Mouse (Mus musculus) kidney, embryonic 15.5 days (tissue): ENCODE results near the gene Ajap1. TPM values are rescaled to one million over a fixed set of nuclear protein-coding genes. Genes with fewer than 3 reads are reported as not detected.
A peak's percentile ranks its signal among the peaks of the same experiment; 100 is the strongest.

ENCODE experiments used
- ATAC-seq: fragments of 200-750 bp; cut with Nextera tagmentation; replicated peaks from 2 replicates; pipeline ENCODE4 v1.8.0; 2017; ENCODE audit warnings: moderate TSS enrichment; ENCODE audit not compliant: low FRiP score
- H3K27ac ChIP-seq: fragments of 300-500 bp; sonication (generic); 2 replicates; pipeline ENCODE4 v1.5.1; 2015; ENCODE audit warnings: mild to moderate bottlenecking, inconsistent platforms
- H3K27me3 ChIP-seq: fragments of 300-500 bp; sonication (generic); 2 replicates; pipeline ENCODE4 v1.6.1; 2015; ENCODE audit warnings: inconsistent platforms
- H3K36me3 ChIP-seq: fragments of 300-500 bp; sonication (generic); 2 replicates; pipeline ENCODE4 v1.6.1; 2015; ENCODE audit warnings: inconsistent platforms
- H3K4me1 ChIP-seq: fragments of 300-500 bp; sonication (generic); 2 replicates; pipeline ENCODE4 v1.6.1; 2015; ENCODE audit warnings: inconsistent platforms
- H3K4me2 ChIP-seq: fragments of 300-500 bp; sonication (generic); 2 replicates; pipeline ENCODE4 v1.6.1; 2015; ENCODE audit warnings: moderate library complexity, mild to moderate bottlenecking, inconsistent platforms
- H3K4me3 ChIP-seq: fragments of 300-500 bp; sonication (generic); replicated peaks from 2 replicates; pipeline ENCODE4 v1.5.1; 2015; ENCODE audit warnings: mild to moderate bottlenecking, inconsistent platforms
- H3K9ac ChIP-seq: fragments of 300-500 bp; sonication (generic); 2 replicates; pipeline ENCODE4 v1.6.1; 2015; ENCODE audit warnings: mild to moderate bottlenecking, inconsistent platforms
- H3K9me3 ChIP-seq: fragments of 300-500 bp; sonication (generic); replicated peaks from 2 replicates; pipeline ENCODE4 v1.6.1; 2016; ENCODE audit warnings: inconsistent platforms
- WGBS: fragments of 180-500 bp; shearing (Covaris S2); methylation state at CpG from one replicate; pipeline ENCODE4 v1.1.7; 2015; ENCODE audit warnings: mixed read lengths; 5-methylcytosine and 5-hydroxymethylcytosine counted together
- polyA plus RNA-seq: library from polyadenylated mRNA; unstranded; fragments of >200 nt; fragmentation: Nextera tagmentation; extraction: Ambion mirVana; gene quantifications from 2 replicates; pipeline ENCODE4 v1.2.1, GENCODE M21; 2015

Gene Ajap1
- polyA plus RNA-seq, result 2.1 and 2.6 TPM in 2 replicates

DNA sequence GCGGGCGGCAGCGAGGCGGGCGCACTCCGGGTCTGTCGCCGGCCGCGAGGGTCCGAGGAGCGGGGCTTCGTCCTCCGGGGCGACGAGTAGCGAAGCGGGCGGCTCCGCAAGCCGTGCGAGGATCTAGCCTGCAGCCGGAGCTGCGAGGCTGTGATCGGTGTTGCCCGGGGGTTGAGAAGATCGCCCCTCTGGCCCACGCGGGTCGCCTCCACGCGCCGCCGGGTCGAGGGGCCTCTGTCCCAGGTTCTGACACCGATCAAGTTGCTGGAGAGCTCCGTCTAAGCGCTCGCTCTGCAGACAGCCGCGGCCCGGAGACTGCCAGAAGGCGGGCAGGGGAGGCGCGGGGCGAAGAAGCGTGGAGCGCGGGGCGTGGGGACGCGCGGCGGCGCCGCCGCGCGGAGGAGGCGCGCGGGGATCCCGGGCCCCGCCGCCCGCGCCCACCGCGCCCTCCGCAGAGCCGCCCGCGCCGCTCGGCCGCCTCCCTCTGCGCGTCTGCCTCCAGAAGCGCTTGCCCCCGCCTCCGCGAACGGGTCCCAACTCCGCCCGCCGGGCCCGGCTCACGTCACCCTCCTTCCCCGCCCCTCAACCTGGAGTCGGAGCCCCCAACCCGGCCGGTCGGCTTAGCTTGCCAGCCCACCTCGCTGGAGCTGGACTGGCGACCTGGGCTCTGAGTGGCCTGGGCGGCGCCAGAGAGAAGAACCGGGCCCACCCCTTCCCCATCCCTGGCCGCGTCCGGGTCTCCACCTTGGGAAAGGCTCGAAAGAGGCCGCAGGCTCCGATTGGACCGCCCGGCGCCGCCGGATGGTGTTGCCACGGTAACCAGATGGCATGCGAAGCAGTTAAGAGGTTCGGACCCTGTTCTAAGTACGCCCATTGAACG, at the start of gene Ajap1:
TSS of gene Ajap1 (minus strand) at position 353 of the 880 bp plus-strand sequence.
- Histone ChIP-seq H3K9me3 (no peaks in the 10 kb centered on the region), H3K4me1 (peaks cover 39% of the 10 kb centered on the region), H3K36me3 (no peaks in the 10 kb centered on the region), H3K27ac (no peak within 1 kb of the TSS), H3K4me3 (peak within 1 kb of the TSS; percentile 53), H3K9ac (peak within 1 kb of the TSS; percentile 43), H3K4me2 (peak within 1 kb of the TSS; percentile 85), H3K27me3 (peaks cover 91% of the 10 kb centered on the region)
- under 1% methylated on average over 87 of the region's 114 CpGs for WGBS
- peak; percentile 34 for ATAC-seq

DNA sequence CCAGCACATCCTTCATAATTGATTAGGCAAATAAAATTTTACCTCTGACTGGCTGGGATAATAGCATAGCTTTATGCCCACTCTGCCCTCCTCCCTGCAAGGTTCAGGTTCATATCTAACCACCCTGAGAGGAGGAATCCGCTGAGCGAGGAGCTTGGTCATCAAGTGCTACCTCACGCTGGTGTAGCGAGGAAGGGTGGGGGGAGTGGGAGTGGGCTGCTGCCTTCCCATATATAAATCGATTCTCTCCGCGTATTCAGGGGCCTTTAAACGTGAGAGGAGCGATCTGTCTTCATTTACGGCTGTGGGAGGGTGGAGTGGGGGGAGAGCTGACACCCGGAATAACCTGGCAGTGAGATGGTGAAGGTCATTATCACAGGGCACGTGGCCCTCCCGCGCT, 47.9 kb upstream of the Ajap1 start:
- Histone ChIP-seq H3K9me3 (no peaks in the 10 kb centered on the region), H3K4me1 (no peaks in the 10 kb centered on the region), H3K27ac (no peak overlapping the region), H3K4me3 (no peak overlapping the region), H3K27me3 (peaks cover 16% of the 10 kb centered on the region), H3K4me2 (no peak overlapping the region), H3K36me3 (no peaks in the 10 kb centered on the region), H3K9ac (no peak overlapping the region)
- no peak for ATAC-seq
- WGBS, result 26% methylated on average over 14 of the region's 14 CpGs

- Histone ChIP-seq H3K9ac (no peak overlapping the region), H3K36me3 (no peaks in the 10 kb centered on the region), H3K27ac (no peak overlapping the region), H3K4me2 (no peak overlapping the region), H3K27me3 (no peaks in the 10 kb centered on the region), H3K4me3 (no peak overlapping the region), H3K9me3 (no peaks in the 10 kb centered on the region), H3K4me1 (no peaks in the 10 kb centered on the region)
- 60% methylated on average over 1 of the region's 1 CpGs for WGBS
- no peak for ATAC-seq
Observed at GRCm38 (mm10) chr4:153521601-153522000, 39.0 kb upstream of the Ajap1 start.

DNA sequence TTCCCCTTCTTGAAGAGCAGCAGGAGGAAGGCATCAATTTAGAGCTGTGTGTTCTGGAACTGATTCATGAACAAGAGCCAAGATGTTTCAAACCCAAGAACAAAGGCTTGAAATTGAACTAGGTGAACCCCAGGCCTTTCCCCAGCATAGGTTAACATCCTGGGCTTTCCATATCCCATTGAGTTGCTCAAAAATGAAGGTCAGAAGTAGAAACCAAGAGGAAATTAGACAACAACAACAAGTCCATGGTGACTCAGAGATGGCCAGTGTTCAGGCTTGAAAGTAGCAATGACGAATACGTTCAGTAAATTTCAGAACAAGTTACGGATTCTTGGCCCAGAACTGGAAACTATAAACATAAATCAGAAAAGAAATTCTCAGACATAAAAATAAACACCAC, 37.3 kb upstream of the Ajap1 start:
- Histone ChIP-seq H3K9me3 (no peaks in the 10 kb centered on the region), H3K36me3 (no peaks in the 10 kb centered on the region), H3K4me1 (0 out of 2 replicates have a peak, but pooled peaks cover 3% of the 10 kb centered on the region), H3K27me3 (no peaks in the 10 kb centered on the region), H3K9ac (no peak overlapping the region), H3K27ac (no peak overlapping the region), H3K4me3 (no peak overlapping the region), H3K4me2 (no peak overlapping the region)
- 56% methylated on average over 3 of the region's 3 CpGs for WGBS
- no peak for ATAC-seq

DNA sequence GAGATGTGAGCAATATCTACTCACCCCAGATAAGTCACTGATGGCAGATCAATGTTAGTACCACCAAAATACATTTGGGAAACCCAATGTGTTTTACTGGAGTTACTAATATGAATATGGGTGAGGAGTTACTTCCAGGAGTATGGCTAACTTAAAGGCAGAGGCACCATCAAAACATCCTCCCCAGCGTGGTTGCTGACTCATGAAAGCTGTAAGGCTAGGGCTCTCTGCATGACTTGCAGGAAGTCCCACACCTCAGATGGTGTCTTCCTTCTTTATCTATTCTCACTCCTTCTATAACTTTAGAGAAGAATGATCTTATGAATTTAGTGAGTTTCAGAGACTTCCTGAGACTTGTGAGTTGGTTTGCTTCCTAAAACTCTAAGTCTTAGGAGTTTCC, 36.7 kb upstream of the Ajap1 start:
- Histone ChIP-seq H3K36me3 (no peaks in the 10 kb centered on the region), H3K4me3 (no peak overlapping the region), H3K4me1 (0 out of 2 replicates have a peak, but pooled peaks cover 3% of the 10 kb centered on the region), H3K4me2 (no peak overlapping the region), H3K27me3 (no peaks in the 10 kb centered on the region), H3K9ac (no peak overlapping the region), H3K9me3 (no peaks in the 10 kb centered on the region), H3K27ac (no peak overlapping the region)
- no peak for ATAC-seq
- 91% methylated on average over 1 of the region's 1 CpGs for WGBS

DNA sequence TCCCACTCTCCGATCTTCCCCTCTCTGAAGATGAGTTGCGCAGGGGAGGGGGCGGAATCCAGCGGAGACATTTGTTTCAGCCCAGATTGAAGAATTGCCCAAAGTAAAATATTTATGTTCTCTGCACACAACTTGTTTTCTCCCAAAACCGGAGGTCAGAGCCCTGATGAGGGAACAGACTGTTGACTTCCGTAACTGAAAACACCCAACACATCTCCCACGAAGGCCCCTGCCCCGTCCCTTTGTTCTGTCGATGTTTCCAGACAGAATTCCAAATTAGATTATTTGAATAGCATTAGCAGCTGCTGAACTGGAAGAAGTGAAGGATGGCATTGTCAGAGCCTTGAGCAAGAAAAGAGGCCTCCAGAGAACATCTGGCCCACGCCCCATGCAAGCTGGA, 33.2 kb upstream of the Ajap1 start:
- no peak for ATAC-seq
- no peak overlapping the region for H3K4me3 ChIP-seq
- H3K9me3 ChIP-seq, result no peaks in the 10 kb centered on the region
- no peak overlapping the region for H3K27ac ChIP-seq
- WGBS, result 43% methylated on average over 10 of the region's 10 CpGs
- no peaks in the 10 kb centered on the region for H3K27me3 ChIP-seq
- no peak overlapping the region for H3K9ac ChIP-seq
- peak overlapping the region; percentile 3; the same call in 1 of the 2 replicates for H3K4me2 ChIP-seq
- H3K4me1 ChIP-seq, result 0 out of 2 replicates have a peak, but pooled peaks cover 3% of the 10 kb centered on the region
- H3K36me3 ChIP-seq, result no peaks in the 10 kb centered on the region

DNA sequence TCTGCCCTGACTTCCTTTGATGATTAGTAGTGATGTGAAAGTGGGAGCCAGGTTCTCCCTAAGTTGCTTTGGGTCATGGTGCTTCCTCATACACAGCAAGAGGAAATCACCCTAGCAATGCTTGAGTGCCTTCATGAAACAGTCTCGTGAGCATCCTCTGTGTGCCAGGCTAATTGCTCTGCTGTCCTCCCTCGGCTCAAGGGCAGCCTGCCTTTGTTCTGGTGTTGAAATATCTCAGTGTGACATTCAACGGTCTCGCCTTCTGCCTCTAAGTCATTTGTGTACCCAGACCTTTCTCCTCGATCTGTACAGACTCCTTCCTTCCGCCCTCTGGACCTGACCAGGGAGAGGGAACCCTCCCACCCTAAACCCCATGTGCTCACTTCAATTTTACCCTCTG, 31.5 kb upstream of the Ajap1 start:
- H3K4me3 ChIP-seq, result no peak overlapping the region
- 69% methylated on average over 6 of the region's 6 CpGs for WGBS
- no peaks in the 10 kb centered on the region for H3K9me3 ChIP-seq
- H3K36me3 ChIP-seq, result no peaks in the 10 kb centered on the region
- H3K27me3 ChIP-seq, result no peaks in the 10 kb centered on the region
- H3K9ac ChIP-seq, result no peak overlapping the region
- H3K27ac ChIP-seq, result no peak overlapping the region
- H3K4me2 ChIP-seq, result no peak overlapping the region
- ATAC-seq, result no peak
- 0 out of 2 replicates have a peak, but pooled peaks cover 3% of the 10 kb centered on the region for H3K4me1 ChIP-seq

DNA sequence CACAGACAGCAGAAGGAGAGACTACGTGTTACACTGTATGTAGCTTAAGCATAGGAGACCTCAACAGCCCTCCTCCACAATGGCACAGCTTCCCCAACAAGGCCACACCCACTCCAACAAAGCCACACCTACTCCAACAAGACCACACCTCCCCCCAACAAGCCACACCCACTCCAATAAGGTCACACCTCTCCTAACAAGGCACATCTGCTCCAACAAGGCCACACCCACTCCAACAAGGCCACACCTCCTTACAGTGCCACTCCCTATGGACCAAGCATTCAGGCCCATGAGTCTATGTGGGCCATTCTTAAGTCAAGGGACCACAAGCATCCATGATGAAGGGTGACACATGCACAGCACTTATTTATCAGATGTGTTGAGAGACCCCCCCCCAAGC, 28.9 kb upstream of the Ajap1 start:
- ATAC-seq, result no peak
- WGBS, result 93% methylated on average over 1 of the region's 1 CpGs
- no peak overlapping the region for H3K4me2 ChIP-seq
- H3K4me3 ChIP-seq, result no peak overlapping the region
- H3K36me3 ChIP-seq, result no peaks in the 10 kb centered on the region
- H3K4me1 ChIP-seq, result 0 out of 2 replicates have a peak, but pooled peaks cover 3% of the 10 kb centered on the region
- H3K9me3 ChIP-seq, result no peaks in the 10 kb centered on the region
- H3K9ac ChIP-seq, result no peak overlapping the region
- H3K27ac ChIP-seq, result no peak overlapping the region
- H3K27me3 ChIP-seq, result no peaks in the 10 kb centered on the region

DNA sequence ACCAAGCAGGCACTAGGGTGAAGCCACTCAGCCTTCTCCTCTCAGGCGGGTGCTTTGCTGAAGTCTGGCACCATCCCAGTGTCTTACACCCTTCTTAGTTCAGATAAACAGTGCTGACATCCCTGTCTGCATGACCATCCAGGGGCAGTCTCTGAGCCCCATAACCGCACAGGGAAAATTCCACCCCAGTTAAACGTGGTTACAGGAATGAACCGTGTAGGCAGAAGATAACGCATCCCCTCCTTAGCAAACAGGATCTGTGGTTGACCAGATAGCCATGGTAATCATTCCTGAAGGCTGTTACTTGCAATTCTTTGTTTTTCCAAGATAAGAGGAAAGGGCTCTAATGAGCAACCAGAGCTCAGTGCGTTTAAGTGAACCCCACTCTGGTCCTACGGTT, 19.3 kb upstream of the Ajap1 start:
- WGBS, result 81% methylated on average over 7 of the region's 7 CpGs
- Histone ChIP-seq H3K27ac (no peak overlapping the region), H3K27me3 (no peaks in the 10 kb centered on the region), H3K4me2 (no peak overlapping the region), H3K4me3 (no peak overlapping the region), H3K9me3 (no peaks in the 10 kb centered on the region), H3K4me1 (peaks cover 5% of the 10 kb centered on the region; the same call in 1 of the 2 replicates), H3K36me3 (no peaks in the 10 kb centered on the region), H3K9ac (no peak overlapping the region)
- ATAC-seq, result no peak

DNA sequence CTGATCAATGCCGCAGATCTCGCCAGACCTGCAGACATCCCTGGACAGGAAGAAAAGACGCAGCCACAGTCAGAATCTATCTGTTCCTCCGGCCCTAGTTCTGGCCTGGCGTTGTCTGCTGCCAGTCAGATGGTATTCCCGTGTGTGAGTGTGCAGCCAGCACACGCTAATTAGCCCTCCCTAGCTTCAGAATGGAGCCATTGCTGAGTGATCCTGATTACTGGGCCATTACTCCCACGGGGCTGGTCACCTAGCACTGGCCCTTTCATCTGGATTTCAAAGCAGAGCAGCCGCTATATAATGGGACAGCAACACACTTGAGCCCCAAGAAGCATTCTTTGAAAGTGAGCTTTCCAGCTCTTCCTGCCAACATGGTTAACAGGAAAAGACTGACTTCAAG, 9.8 kb upstream of the Ajap1 start:
- no peak overlapping the region for H3K4me2 ChIP-seq
- H3K4me1 ChIP-seq, result no peaks in the 10 kb centered on the region
- no peaks in the 10 kb centered on the region for H3K9me3 ChIP-seq
- no peak for ATAC-seq
- 17% methylated on average over 9 of the region's 9 CpGs for whole genome bisulfite sequencing
- H3K27me3 ChIP-seq, result peaks cover 3% of the 10 kb centered on the region; the same call in 1 of the 2 replicates
- H3K27ac ChIP-seq, result no peak overlapping the region
- H3K9ac ChIP-seq, result no peak overlapping the region
- no peak overlapping the region for H3K4me3 ChIP-seq
- no peaks in the 10 kb centered on the region for H3K36me3 ChIP-seq

DNA sequence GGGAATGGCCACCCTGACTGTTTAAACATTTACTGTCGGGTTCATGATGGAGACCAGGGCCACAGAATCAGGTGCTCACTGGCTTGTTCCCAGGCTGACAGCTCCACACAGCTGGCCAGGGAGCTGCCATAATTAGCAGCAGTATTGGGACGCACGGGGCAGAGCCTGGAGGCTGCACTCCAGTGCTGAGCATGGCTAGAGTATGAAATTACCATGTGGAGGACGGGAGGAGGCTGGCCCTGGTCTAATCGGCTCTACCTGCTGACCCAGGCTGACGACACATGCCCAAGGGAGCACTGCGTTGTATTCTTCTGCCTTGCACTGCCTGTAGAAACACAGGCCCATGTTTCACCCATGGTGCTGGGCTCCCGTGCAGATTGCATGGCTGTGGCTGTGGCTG, 6.5 kb upstream of the Ajap1 start:
- 66% methylated on average over 8 of the region's 8 CpGs for WGBS
- H3K27ac ChIP-seq, result no peak overlapping the region
- H3K4me1 ChIP-seq, result peaks cover 3% of the 10 kb centered on the region; the same call in 1 of the 2 replicates
- H3K4me2 ChIP-seq, result no peak overlapping the region
- no peaks in the 10 kb centered on the region for H3K9me3 ChIP-seq
- peaks cover 30% of the 10 kb centered on the region for H3K27me3 ChIP-seq
- no peak for ATAC-seq
- H3K4me3 ChIP-seq, result no peak overlapping the region
- H3K36me3 ChIP-seq, result no peaks in the 10 kb centered on the region
- H3K9ac ChIP-seq, result no peak overlapping the region

DNA sequence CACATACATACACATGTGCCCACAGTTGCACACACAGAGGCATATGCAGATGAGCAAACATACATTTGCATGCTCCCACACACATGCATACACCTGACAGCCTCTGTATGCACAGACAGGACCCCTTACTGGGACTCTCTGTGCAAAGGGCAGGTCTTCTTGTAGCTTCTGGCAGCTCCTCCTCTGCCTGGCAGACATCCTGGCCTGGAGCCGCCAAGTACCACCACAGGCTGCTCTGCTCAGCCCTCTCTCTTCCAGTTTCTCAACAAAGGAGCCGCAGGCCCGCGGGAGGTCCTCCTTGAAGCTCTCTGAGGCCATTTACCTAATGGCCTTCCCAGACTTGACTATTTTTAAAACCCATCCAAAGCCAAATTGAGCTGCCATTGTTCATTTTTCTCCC, 3.3 kb upstream of the Ajap1 start:
- 51% methylated on average over 4 of the region's 4 CpGs for WGBS
- no peak overlapping the region for H3K4me2 ChIP-seq
- no peaks in the 10 kb centered on the region for H3K9me3 ChIP-seq
- no peaks in the 10 kb centered on the region for H3K36me3 ChIP-seq
- H3K4me1 ChIP-seq, result peaks cover 33% of the 10 kb centered on the region
- ATAC-seq, result no peak
- H3K4me3 ChIP-seq, result no peak overlapping the region
- H3K27me3 ChIP-seq, result peaks cover 61% of the 10 kb centered on the region
- no peak overlapping the region for H3K27ac ChIP-seq
- no peak overlapping the region for H3K9ac ChIP-seq
